ENCODE assay signal across 9 mouse cellular contexts in the genomic region with DNA sequence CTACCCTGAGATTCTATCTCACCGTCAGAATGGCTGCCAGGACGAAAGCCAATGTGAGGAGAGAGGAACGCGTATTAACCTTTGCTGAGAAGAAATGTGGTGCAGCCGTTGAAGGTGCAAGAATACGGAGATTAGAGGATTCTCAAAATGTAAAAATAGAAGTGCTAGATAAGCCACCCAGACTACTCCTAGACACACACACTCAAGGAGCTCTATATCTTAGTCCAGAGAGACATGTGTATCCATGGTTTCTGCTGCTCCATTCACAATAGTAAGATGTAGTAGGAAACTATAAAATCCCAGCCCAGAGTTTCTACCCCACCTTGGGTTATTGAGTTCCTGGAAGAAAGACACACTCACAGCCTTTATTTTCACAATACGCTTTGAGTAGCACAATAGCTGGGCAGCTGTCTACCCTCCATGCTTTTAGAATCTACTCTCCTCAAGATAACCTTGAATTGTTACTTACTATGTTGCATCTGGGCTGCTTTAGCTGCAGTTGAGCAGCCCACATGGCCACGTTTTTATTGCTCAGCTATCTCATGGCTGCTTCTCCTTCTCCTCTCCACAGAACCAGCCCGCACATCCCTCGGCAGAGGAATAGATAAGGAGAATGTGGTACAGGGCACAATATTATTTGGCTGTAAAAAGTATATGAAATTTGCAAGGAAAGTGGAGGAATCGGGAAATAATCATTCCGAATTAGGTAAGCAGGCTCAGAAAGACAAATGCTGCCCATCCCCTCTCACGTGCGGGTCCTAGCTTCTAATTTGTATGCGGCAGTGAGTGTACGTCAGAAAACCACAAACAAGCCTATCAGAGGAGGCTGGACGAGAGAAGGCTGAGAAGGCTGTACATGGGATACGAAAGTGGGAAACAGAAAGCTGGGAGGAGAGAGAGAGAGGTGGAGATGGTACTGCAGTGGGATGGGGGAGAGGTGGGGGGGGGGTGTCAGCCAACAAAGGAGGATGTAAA.
DNase-seq lines count a peak whose midpoint lies in the region; ATAC-seq and TF ChIP-seq lines count a peak whose summit lies in the region.
"Had no signal": no experiment of that assay in that cellular context is flagged by ENCODE, and none has a peak within 500 bp of the region (broad histone marks: within the 10 kb centered on the region; RNA-seq: fewer than 3 reads in every experiment).

No protein-coding gene starts in this region.

- H3K4me1 ChIP-seq in forebrain, embryonic 13.5 days: peaks cover 18% of the 10 kb centered on the region
- peaks cover 13% of the 10 kb centered on the region for H3K4me1 ChIP-seq in forebrain, embryonic 10.5 days
- no peaks in the 10 kb centered on the region for H3K4me1 ChIP-seq in lung, embryonic 14.5 days (ENCODE audit: insufficient read depth)
- H3K4me1 ChIP-seq in neural tube, embryonic 15.5 days: no peaks in the 10 kb centered on the region

- H3K9ac ChIP-seq in forebrain, embryonic 13.5 days: no peak overlapping the region
- H3K9ac ChIP-seq in lung, embryonic 14.5 days: no peak overlapping the region
- H3K9ac ChIP-seq in neural tube, embryonic 15.5 days (replicated peaks): no peak overlapping the region

- no peak overlapping the region for H3K4me3 ChIP-seq in forebrain, embryonic 13.5 days
- H3K4me3 ChIP-seq in forebrain, embryonic 10.5 days: no peak overlapping the region
- no peak overlapping the region for H3K4me3 ChIP-seq in lung, embryonic 14.5 days (ENCODE audit: low read depth, low read length)
- H3K4me3 ChIP-seq in neural tube, embryonic 15.5 days (replicated peaks): no peak overlapping the region

- H3K4me2 ChIP-seq in forebrain, embryonic 13.5 days: peak overlapping the region; percentile 24
- H3K4me2 ChIP-seq in lung, embryonic 14.5 days: peak overlapping the region; percentile 31; the same call in 1 of the 2 replicates
- H3K4me2 ChIP-seq in neural tube, embryonic 15.5 days: peak overlapping the region; percentile 36

- no peaks in the 10 kb centered on the region for H3K36me3 ChIP-seq in forebrain, embryonic 13.5 days (ENCODE audit: poor library complexity, severe bottlenecking)
- H3K36me3 ChIP-seq in forebrain, embryonic 10.5 days (replicated peaks): no peaks in the 10 kb centered on the region
- no peaks in the 10 kb centered on the region for H3K36me3 ChIP-seq in lung, embryonic 14.5 days (ENCODE audit: insufficient read depth)
- H3K36me3 ChIP-seq in neural tube, embryonic 15.5 days: no peaks in the 10 kb centered on the region

- H3K27me3 ChIP-seq in forebrain, embryonic 13.5 days: peaks cover 14% of the 10 kb centered on the region; the same call in 1 of the 2 replicates
- peaks cover 52% of the 10 kb centered on the region for H3K27me3 ChIP-seq in forebrain, embryonic 10.5 days (ENCODE audit: poor library complexity, severe bottlenecking)
- H3K27me3 ChIP-seq in lung, embryonic 14.5 days (ENCODE audit: insufficient read depth, low read length): no peaks in the 10 kb centered on the region
- no peaks in the 10 kb centered on the region for H3K27me3 ChIP-seq in neural tube, embryonic 15.5 days (replicated peaks)

- H3K27ac ChIP-seq in forebrain, embryonic 13.5 days: no peak overlapping the region
- H3K27ac ChIP-seq in forebrain, embryonic 10.5 days: no peak overlapping the region
- H3K27ac ChIP-seq in lung, embryonic 14.5 days (ENCODE audit: low read depth): no peak overlapping the region
- H3K27ac ChIP-seq in neural tube, embryonic 15.5 days (replicated peaks): peak overlapping the region; percentile 65

- TF ChIP-seq CTCF in lung, embryonic 14.5 days (IDR thresholded peaks at IDR 0.05; ENCODE audit: low read depth): no peak

- DNase-seq in forebrain, embryonic 10.5 days (ENCODE audit: extremely low spot score, low spot score): no peak
- DNase-seq in lung, embryonic 14.5 days: no peak
- no peak for DNase-seq in lung, postnatal 4 days
- peak; percentile 26 to 41 for DNase-seq in layer of hippocampus, postnatal 14 days (ENCODE audit: low spot score in 2 of 2)
- DNase-seq in embryo, embryonic 10.5 days (ENCODE audit: low spot score): no peak
- DNase-seq in adrenal gland, postnatal 4 days (ENCODE audit: low spot score in 2 of 2): no peak
- DNase-seq: lung, postnatal 10 days had no signal

- H3K9me3 ChIP-seq in forebrain, embryonic 13.5 days (replicated peaks): no peaks in the 10 kb centered on the region; the same call in 1 of the 2 replicates
- H3K9me3 ChIP-seq in forebrain, embryonic 10.5 days: no peaks in the 10 kb centered on the region
- H3K9me3 ChIP-seq in lung, embryonic 14.5 days (ENCODE audit: low read depth, low read length): no peaks in the 10 kb centered on the region
- no peaks in the 10 kb centered on the region for H3K9me3 ChIP-seq in neural tube, embryonic 15.5 days (replicated peaks)

- ATAC-seq in forebrain, embryonic 13.5 days: peak; percentile 76
- no peak for ATAC-seq in lung, embryonic 14.5 days (ENCODE audit: insufficient read depth)
- peak; percentile 63; the same call in 1 of the 2 replicates for ATAC-seq in neural tube, embryonic 15.5 days (ENCODE audit: low FRiP score)

- 68% methylated on average over 18 of the region's 18 CpGs for WGBS in forebrain, embryonic 13.5 days
- WGBS in forebrain, embryonic 10.5 days: 85% methylated on average over 18 of the region's 18 CpGs
- whole genome bisulfite sequencing in lung, embryonic 14.5 days: 61% methylated on average over 18 of the region's 18 CpGs
- 64% methylated on average over 18 of the region's 18 CpGs for WGBS in neural tube, embryonic 15.5 days

Comparison
In these comparisons a context has a peak if more than half of its experiments do, and no peak if none do; other contexts are left out.
1. DNase-seq: peak in layer of hippocampus, postnatal 14 days (2 of 2); none in forebrain, embryonic 10.5 days (single experiment), lung, embryonic 14.5 days (single experiment), lung, postnatal 4 days (0 of 2), embryo, embryonic 10.5 days (single experiment) and adrenal gland, postnatal 4 days (0 of 2).
2. Peak in every context shown above with its lines, with median percentiles within 50 percentile points of each other: H3K4me2 ChIP-seq.